Mouse (Mus musculus) heart, postnatal 4 days (tissue): ENCODE results near the gene Zan. TPM values are rescaled to one million over a fixed set of nuclear protein-coding genes. Genes with fewer than 3 reads are reported as not detected.
A peak's percentile ranks its signal among the peaks of the same experiment; 100 is the strongest.

Experiments
- DNase-seq: peaks from one replicate; pipeline ENCODE4 v3.0.0; 2021
- total RNA-seq, 2 experiments: library from RNA; stranded (reverse); gene quantifications; 2 replicates each; pipeline ENCODE4 v1.2.3; 2021

The Zan gene
- total RNA-seq, 2 experiments from 2014 or later = 0.05 to 0.07 TPM

- DNase-seq = no peak
These were observed 62.6 kb downstream of the Zan start for GRCm38 (mm10) chr5:137414253-137414652.

GRCm38 (mm10) chr5:137411235-137411634, 65.6 kb downstream of the Zan start:
- no peak for DNase-seq

GRCm38 (mm10) chr5:137410549-137410948, 66.3 kb downstream of the Zan start:
- DNase-seq = no peak

- no peak for DNase-seq
These were observed 66.8 kb downstream of the Zan start for GRCm38 (mm10) chr5:137410066-137410465.

- no peak for DNase-seq
These were observed 67.4 kb downstream of the Zan start for GRCm38 (mm10) chr5:137409451-137409850.

GRCm38 (mm10) chr5:137404081-137404480, 72.8 kb downstream of the Zan start:
- DNase-seq = no peak

GRCm38 (mm10) chr5:137394456-137394855, 82.4 kb downstream of the Zan start:
- no peak for DNase-seq

GRCm38 (mm10) chr5:137391641-137392040, 85.2 kb downstream of the Zan start:
- DNase-seq = no peak

GRCm38 (mm10) chr5:137386712-137387111, 90.2 kb downstream of the Zan start:
- no peak for DNase-seq

- DNase-seq = no peak
These were observed 93.4 kb downstream of the Zan start for GRCm38 (mm10) chr5:137383441-137383840.

- DNase-seq = peak; percentile 73
These were observed 95.7 kb downstream of the Zan start for GRCm38 (mm10) chr5:137381152-137381551.

GRCm38 (mm10) chr5:137377603-137378002, 99.3 kb downstream of the Zan start:
- DNase-seq = peak; percentile 22

- peak; percentile 55 for DNase-seq
These were observed 99.7 kb downstream of the Zan start for GRCm38 (mm10) chr5:137377176-137377575.

- DNase-seq = no peak
These were observed 100.1 kb downstream of the Zan start for GRCm38 (mm10) chr5:137376722-137377121.

- peak; percentile 30 for DNase-seq
These were observed 100.7 kb downstream of the Zan start for GRCm38 (mm10) chr5:137376198-137376597.

- DNase-seq = peak; percentile 77
These were observed 101.2 kb downstream of the Zan start for GRCm38 (mm10) chr5:137375627-137376026.

- DNase-seq = no peak
These were observed 102.3 kb downstream of the Zan start for GRCm38 (mm10) chr5:137374521-137375080.

- peak; percentile 45 for DNase-seq
These were observed 103.4 kb downstream of the Zan start for GRCm38 (mm10) chr5:137373371-137373950.

GRCm38 (mm10) chr5:137369665-137370064, 107.2 kb downstream of the Zan start:
- no peak for DNase-seq

- DNase-seq = no peak
These were observed 118.5 kb downstream of the Zan start for GRCm38 (mm10) chr5:137358382-137358781.

GRCm38 (mm10) chr5:137354091-137354490, 122.8 kb downstream of the Zan start:
- DNase-seq = no peak

GRCm38 (mm10) chr5:137352011-137352975, 124.6 kb downstream of the Zan start:
- DNase-seq = peak; percentile 80

GRCm38 (mm10) chr5:137351394-137351793, 125.5 kb downstream of the Zan start:
- DNase-seq = no peak

- no peak for DNase-seq
These were observed 125.8 kb downstream of the Zan start for GRCm38 (mm10) chr5:137351058-137351380.
